Mouse (Mus musculus) intestine, embryonic 15.5 days (tissue): Measurements from ENCODE around the gene Mb21d2. TPM values are rescaled to one million over a fixed set of nuclear protein-coding genes. Genes with fewer than 3 reads are reported as not detected.

Experiments
- ATAC-seq: fragments of 200-750 bp; cut with Nextera tagmentation; 2 replicates; pipeline ENCODE4 v1.8.0; 2017; ENCODE audit warnings: moderate TSS enrichment, moderate library complexity
- H3K27ac ChIP-seq: fragments of 300-500 bp; sonication (generic); 2 replicates; pipeline ENCODE4 v1.5.1; 2015; ENCODE audit warnings: mild to moderate bottlenecking, inconsistent platforms
- H3K27me3 ChIP-seq: fragments of 300-500 bp; sonication (generic); replicated peaks from 2 replicates; pipeline ENCODE4 v1.6.1; 2015; ENCODE audit warnings: inconsistent platforms
- H3K36me3 ChIP-seq: fragments of 300-500 bp; sonication (generic); 2 replicates; pipeline ENCODE4 v1.6.1; 2015; ENCODE audit warnings: inconsistent platforms
- H3K4me1 ChIP-seq: fragments of 300-500 bp; sonication (generic); replicated peaks from 2 replicates; pipeline ENCODE4 v1.6.1; 2015; ENCODE audit warnings: inconsistent platforms
- H3K4me2 ChIP-seq: fragments of 300-500 bp; sonication (generic); replicated peaks from 2 replicates; pipeline ENCODE4 v1.6.1; 2015; ENCODE audit warnings: mild to moderate bottlenecking, inconsistent platforms
- H3K4me3 ChIP-seq: fragments of 300-500 bp; sonication (generic); replicated peaks from 2 replicates; pipeline ENCODE4 v1.5.1; 2015; ENCODE audit warnings: inconsistent platforms
- H3K9ac ChIP-seq: fragments of 300-500 bp; sonication (generic); 2 replicates; pipeline ENCODE4 v1.6.1; 2015; ENCODE audit warnings: inconsistent platforms
- H3K9me3 ChIP-seq: fragments of 300-500 bp; sonication (generic); 2 replicates; pipeline ENCODE4 v1.6.1; 2016; ENCODE audit warnings: inconsistent platforms
- WGBS: fragments of 180-500 bp; shearing (Covaris S2); methylation state at CpG from one replicate; pipeline ENCODE4 v1.1.7; 2015; 5-methylcytosine and 5-hydroxymethylcytosine counted together
- polyA plus RNA-seq: library from polyadenylated mRNA; unstranded; fragments of >200 nt; fragmentation: Nextera tagmentation; extraction: Ambion mirVana; gene quantifications from 2 replicates; pipeline ENCODE4 v1.2.1, GENCODE M21; 2015

Mb21d2 gene
- polyA plus RNA-seq, 1 experiment from 2014 or later, result 9.1 TPM

DNA sequence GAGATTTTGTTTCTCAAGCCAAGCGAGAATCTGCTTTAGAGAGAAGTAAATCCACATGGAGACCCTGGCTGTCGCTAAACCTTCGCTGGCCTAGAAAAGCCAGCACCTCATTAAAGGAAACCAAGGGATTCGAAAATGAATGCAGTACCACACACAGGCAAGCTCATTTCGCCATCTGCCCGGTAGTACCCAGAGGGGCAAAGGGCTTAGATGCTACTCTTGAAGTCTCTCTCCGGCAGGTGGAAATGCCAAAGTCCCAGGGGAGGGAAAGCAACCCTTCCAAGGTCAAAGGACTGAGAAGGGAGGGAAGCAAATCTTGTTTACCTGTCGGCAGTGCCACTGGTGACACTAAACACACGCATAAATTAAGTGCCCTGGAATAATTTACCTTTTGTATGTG is 2.1 kb downstream of the Mb21d2 start:
- H3K9ac ChIP-seq, result no peak overlapping the region
- no peaks in the 10 kb centered on the region for H3K9me3 ChIP-seq
- no peaks in the 10 kb centered on the region for H3K36me3 ChIP-seq
- no peak overlapping the region for H3K27ac ChIP-seq
- H3K27me3 ChIP-seq, result no peaks in the 10 kb centered on the region
- peak overlapping the region; percentile 89; the same call in 1 of the 2 replicates for H3K4me3 ChIP-seq
- H3K4me1 ChIP-seq, result peaks cover 10% of the 10 kb centered on the region
- peak overlapping the region; percentile 80; the same call in 1 of the 2 replicates for H3K4me2 ChIP-seq
- ATAC-seq, result no peak
- WGBS, result 61% methylated on average over 9 of the region's 9 CpGs

DNA sequence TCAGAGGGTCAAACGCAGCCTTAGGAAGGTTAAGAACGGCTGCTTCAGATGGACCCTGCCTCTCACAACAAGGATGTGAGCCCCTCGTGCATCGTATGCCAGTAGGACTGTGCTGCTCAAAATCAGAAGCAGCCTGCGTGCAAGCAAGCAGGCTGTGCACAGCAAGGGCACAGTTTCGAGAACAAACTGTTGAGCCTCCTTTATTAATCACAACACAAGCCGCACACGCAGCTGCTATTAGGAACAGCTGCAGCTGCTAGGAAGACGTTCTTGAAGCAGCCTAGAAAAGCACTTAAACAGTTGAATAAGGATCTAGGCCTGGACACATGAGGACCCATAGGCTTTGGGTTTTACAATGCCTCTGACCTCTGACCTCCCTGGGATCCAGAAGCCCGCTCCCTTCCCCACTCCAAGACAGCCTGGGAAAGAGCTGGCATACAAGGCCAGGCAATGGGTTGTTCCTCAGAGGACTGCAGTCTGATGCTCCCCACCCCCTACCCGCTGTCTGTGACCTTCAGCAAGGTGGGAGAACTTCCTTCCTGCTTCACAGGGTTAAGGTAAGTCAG is 10.1 kb downstream of the Mb21d2 start:
- peaks cover 6% of the 10 kb centered on the region; the same call in 1 of the 2 replicates for H3K4me1 ChIP-seq
- no peaks in the 10 kb centered on the region for H3K27me3 ChIP-seq
- H3K4me2 ChIP-seq, result no peak overlapping the region
- WGBS, result 47% methylated on average over 11 of the region's 11 CpGs
- H3K9ac ChIP-seq, result no peak overlapping the region
- no peak overlapping the region for H3K27ac ChIP-seq
- no peaks in the 10 kb centered on the region for H3K36me3 ChIP-seq
- no peaks in the 10 kb centered on the region for H3K9me3 ChIP-seq
- peak; percentile 31 for ATAC-seq
- H3K4me3 ChIP-seq, result no peak overlapping the region

DNA sequence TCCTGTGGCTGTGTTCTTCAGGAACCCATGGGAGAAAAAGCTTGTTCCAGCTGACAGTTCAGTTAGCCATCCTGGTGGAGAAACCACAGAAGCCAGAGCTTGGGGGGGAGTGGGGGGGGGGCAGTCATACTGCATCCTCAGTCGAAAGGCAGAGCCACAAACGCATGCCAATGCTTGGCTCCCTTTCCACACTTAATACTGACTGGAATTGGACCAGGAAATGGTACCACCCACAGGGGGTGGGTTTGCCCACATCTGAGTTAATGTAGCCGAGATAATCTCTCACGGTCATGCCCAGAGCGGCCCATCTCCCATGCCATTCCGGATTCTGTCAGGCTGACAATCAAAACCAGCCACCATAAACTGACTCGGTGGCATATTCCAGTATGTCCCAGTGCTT is 14.1 kb downstream of the Mb21d2 start:
- no peaks in the 10 kb centered on the region for H3K9me3 ChIP-seq
- WGBS, result 80% methylated on average over 7 of the region's 7 CpGs
- no peak overlapping the region for H3K27ac ChIP-seq
- no peaks in the 10 kb centered on the region for H3K27me3 ChIP-seq
- no peak overlapping the region for H3K4me3 ChIP-seq
- peaks cover 6% of the 10 kb centered on the region; the same call in 1 of the 2 replicates for H3K4me1 ChIP-seq
- no peak overlapping the region for H3K9ac ChIP-seq
- no peaks in the 10 kb centered on the region for H3K36me3 ChIP-seq
- H3K4me2 ChIP-seq, result no peak overlapping the region
- no peak for ATAC-seq

DNA sequence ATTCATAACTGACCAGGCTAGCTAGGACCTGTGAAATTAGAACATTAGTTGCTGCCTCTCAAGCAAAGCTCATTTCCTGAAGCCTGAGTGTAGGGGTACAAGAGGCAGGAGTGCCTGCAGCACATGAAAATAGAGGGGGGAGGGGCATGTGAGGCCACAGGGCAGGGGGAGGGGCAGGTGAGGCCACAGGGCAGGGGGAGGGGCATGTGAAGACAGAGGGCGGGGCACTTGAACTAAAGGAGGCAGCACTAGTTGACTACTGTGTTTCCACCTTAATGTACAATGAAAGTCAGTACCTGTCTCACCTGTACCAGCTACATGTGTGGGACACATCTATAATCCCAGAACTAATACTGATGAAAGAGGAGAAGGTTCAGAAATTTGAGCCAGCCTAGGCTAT is 14.8 kb downstream of the Mb21d2 start:
- Histone ChIP-seq H3K9ac (no peak overlapping the region), H3K4me3 (no peak overlapping the region), H3K4me2 (no peak overlapping the region), H3K36me3 (no peaks in the 10 kb centered on the region), H3K9me3 (no peaks in the 10 kb centered on the region), H3K27me3 (no peaks in the 10 kb centered on the region), H3K4me1 (peaks cover 6% of the 10 kb centered on the region; the same call in 1 of the 2 replicates), H3K27ac (no peak overlapping the region)
- ATAC-seq, result 0 out of 2 replicates have a peak, but pooled peaks have one; percentile 30
- WGBS, result 74% methylated on average over 1 of the region's 1 CpGs

DNA sequence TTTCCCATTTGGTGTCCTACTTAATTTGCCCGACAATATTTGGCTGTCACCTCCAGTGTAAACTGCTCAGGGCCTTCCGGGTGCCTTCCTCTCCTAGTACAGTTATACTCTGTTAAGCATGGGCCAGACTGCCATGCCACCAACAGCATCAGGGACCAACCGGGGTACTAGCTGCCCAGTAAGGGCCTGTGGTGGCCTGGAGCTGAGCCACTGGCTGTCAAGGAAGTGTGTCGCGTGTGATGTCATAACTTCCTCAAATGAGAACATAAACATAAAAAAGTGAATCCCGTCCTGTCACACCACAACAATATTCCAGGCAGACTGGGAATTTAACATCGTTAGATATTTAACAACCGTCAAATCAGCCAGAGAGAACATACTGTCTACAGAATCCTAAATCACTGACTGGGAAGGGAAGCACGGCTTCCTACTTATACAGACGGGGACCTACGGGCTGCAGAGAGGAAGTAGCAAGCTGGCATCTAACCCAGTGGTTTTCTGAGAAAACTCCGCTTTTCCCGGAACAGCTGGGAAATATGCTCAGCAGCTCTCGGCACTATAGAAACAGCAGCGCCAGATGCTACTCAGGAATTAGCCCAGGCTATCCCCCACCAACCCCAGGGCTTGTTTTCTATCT is 17.9 kb downstream of the Mb21d2 start:
- Histone ChIP-seq H3K27me3 (no peaks in the 10 kb centered on the region), H3K4me2 (no peak overlapping the region), H3K36me3 (no peaks in the 10 kb centered on the region), H3K4me1 (peaks cover under 1% of the 10 kb centered on the region; the same call in 1 of the 2 replicates), H3K9me3 (no peaks in the 10 kb centered on the region), H3K9ac (no peak overlapping the region), H3K4me3 (no peak overlapping the region), H3K27ac (no peak overlapping the region)
- 69% methylated on average over 15 of the region's 15 CpGs for WGBS
- ATAC-seq, result no peak

DNA sequence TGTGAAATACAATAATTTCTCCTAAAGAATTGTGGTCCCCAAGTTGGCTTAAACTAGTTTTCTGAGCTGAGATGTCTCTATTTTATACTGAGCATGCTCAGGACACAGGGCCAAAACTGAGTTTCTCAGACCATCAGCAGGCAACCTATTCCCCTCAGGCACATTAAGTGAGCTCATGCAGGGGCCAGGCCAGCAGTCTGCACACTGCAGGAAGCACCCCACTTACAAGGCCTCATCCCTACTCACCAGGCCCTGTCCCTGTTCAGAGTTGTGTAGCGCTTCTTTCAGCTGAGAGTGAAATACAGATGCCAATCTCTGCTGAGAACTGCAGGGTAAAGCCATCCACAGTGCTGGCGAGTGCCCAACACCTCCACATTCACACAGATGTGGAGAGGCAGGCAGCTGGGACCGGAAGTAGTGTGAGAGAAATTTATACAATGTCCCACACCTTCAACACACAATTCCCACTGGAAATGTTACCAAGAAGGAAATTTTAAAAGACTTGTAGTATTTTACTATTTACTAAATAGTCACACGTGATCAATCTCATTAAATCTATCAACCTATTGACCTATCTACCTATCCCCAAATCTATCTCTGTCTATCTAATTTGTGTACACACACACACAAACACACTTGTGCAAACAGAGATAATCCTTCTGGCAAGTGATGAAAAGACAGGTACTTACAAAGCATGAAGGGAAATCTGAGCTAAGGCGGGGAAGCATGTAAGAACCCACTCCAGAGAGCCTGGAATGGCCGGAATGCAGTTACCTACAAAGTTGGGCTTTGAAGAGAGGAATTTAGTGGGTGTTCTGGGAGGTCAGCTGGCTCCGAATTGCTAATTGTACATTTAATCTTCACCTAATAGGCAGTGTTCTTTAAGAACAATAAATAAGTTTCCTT is 22.9 kb downstream of the Mb21d2 start:
- Histone ChIP-seq H3K27ac (peak overlapping the region; percentile 73), H3K4me2 (no peak overlapping the region), H3K4me3 (no peak overlapping the region), H3K36me3 (no peaks in the 10 kb centered on the region), H3K27me3 (no peaks in the 10 kb centered on the region), H3K4me1 (peaks cover 5% of the 10 kb centered on the region; the same call in 1 of the 2 replicates), H3K9me3 (no peaks in the 10 kb centered on the region), H3K9ac (no peak overlapping the region)
- peak; percentile 19; the same call in 1 of the 2 replicates for ATAC-seq
- 58% methylated on average over 7 of the region's 7 CpGs for WGBS

DNA sequence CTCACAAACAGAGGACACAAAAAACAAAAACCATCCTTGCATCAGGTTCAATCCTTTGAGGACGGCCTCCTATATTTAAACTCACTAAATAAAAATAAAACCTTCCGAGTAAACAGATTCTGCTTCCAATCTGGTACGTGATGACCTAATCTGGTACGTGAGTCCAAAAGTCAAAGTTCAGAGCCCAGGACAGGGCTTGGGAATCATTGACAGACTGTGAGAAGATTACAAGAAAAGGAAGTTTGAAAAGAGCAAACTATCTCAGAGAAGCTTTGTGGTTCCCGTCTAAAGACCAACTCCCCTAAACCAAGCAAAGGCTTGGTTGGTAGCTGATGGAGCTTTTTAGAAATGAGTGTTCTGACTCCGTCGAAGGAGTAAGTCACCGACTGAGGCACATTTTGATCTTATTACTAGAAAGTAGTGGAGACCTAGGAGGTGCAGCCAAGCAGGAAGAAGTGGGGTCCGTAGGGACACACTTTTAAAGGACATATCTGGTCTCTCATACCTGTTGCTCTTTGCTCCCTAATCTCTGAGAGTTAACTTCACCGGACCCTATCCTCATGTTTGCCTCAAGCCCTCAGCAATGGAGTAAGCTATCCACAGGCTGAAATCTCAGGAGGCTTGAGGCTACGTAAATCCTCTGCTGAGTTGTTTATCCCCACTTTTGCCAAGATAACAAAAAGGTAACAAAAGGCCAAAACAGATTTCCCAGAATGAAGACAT is 23.7 kb downstream of the Mb21d2 start:
- no peaks in the 10 kb centered on the region for H3K27me3 ChIP-seq
- no peaks in the 10 kb centered on the region for H3K36me3 ChIP-seq
- ATAC-seq, result peak; percentile 88
- no peak overlapping the region for H3K4me3 ChIP-seq
- 57% methylated on average over 11 of the region's 11 CpGs for WGBS
- no peaks in the 10 kb centered on the region for H3K9me3 ChIP-seq
- no peak overlapping the region for H3K9ac ChIP-seq
- H3K4me2 ChIP-seq, result peak overlapping the region; percentile 19; the same call in 1 of the 2 replicates
- peaks cover 5% of the 10 kb centered on the region; the same call in 1 of the 2 replicates for H3K4me1 ChIP-seq
- peak overlapping the region; percentile 72; the same call in 1 of the 2 replicates for H3K27ac ChIP-seq

DNA sequence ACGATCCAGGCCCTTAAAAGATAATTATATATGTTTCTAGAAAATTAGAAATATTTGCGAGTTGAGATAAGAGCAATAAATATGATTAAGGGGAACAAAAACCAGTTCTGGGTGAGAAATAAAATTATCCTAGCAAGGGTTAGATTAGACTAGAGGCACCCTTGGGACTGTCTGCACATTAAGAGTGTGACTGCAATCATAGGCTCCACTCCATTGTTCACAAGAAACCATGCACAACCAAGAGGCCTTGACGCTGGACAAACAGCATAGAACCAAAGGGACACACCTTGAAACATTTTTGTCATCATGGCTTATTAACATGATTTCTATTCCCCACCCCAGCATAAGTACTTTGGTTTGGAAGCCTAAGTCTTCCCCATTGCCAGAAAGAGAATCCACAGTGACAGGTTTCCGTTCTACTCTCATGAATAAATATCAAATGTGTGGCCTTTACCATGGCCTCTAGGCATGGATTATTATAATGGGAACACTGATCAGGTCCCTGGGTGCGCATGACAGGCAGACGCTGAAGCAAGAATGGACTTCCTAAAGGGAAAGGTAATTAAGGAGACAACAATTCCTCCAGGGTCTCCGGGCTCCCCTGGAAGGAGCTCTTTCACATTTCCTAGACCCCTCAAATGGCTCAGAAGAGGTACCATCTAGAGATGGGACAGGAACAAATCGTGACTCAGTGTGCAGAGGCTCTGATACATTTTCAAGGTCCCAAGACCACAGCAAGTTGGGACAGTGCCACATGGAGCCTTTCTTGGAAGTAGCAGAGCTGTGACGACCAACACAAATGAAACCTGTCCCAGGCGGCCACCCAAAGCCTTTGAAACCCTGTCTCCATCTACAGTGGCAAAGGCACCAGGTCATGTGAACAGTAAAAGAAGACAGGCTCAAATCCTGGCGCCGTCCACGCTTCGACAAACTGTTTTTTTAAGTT is 26.6 kb downstream of the Mb21d2 start:
- H3K4me3 ChIP-seq, result no peak overlapping the region
- no peak overlapping the region for H3K9ac ChIP-seq
- 84% methylated on average over 14 of the region's 14 CpGs for WGBS
- H3K36me3 ChIP-seq, result no peaks in the 10 kb centered on the region
- H3K9me3 ChIP-seq, result no peaks in the 10 kb centered on the region
- H3K27me3 ChIP-seq, result no peaks in the 10 kb centered on the region
- no peak overlapping the region for H3K27ac ChIP-seq
- H3K4me2 ChIP-seq, result no peak overlapping the region
- H3K4me1 ChIP-seq, result peaks cover 17% of the 10 kb centered on the region; the same call in 1 of the 2 replicates
- ATAC-seq, result no peak

DNA sequence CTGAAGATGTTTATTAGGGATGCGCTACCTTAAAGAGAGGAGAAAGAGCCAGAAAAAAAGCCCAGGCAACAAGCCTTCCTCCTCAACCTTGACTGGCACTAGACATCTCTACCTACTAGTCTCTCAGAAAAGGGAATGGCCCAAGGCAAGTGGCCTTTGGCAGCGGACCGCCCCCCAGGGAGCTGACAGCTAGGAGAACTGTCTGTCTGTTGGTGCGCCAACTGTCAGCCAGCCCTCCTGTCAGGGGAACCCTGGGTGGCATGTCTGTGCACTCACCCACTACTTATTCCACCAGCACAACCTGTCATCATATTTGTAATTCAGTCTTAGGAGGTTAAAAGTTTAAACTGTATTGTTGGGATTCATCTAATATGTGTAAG is 30.3 kb downstream of the Mb21d2 start:
- WGBS, result 71% methylated on average over 4 of the region's 4 CpGs
- Histone ChIP-seq H3K27ac (no peak overlapping the region), H3K9ac (no peak overlapping the region), H3K9me3 (no peaks in the 10 kb centered on the region), H3K36me3 (no peaks in the 10 kb centered on the region), H3K4me3 (no peak overlapping the region), H3K4me1 (0 out of 2 replicates have a peak, but pooled peaks cover 11% of the 10 kb centered on the region), H3K27me3 (no peaks in the 10 kb centered on the region), H3K4me2 (no peak overlapping the region)
- ATAC-seq, result no peak

DNA sequence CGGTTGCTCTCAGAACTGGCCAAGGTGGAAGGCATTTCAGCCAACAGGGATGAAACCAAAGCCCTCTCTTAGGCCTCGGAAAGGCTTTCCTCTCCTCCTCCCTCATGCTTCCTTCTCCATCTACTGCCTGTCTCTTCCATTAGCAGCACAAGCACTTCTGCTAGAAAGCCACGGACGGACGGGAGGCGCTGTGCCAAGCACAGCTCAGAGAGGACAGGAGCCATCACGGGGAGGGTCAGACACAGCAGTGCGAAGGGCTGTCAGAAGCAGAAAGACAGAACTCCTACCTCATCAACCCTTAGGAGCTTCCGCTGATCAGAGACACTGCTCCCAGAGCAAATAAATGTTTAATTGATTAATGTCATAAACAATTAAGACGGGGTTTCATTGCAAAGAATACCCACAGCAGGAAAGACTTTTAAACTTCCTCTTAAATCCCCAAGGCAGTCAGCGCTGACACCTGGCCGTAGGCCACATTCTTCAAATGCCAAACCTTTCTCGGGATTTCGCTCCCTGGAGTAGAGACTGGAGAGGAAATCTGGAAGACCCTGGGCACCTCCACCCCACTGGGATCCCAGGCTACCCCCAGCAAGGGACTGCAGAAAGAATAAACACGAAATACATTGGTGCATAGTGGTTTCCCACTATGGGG is 30.8 kb downstream of the Mb21d2 start:
- ATAC-seq, result peak; percentile 38; the same call in 1 of the 2 replicates
- no peak overlapping the region for H3K4me2 ChIP-seq
- H3K27ac ChIP-seq, result no peak overlapping the region
- H3K4me3 ChIP-seq, result no peak overlapping the region
- H3K27me3 ChIP-seq, result no peaks in the 10 kb centered on the region
- H3K4me1 ChIP-seq, result 0 out of 2 replicates have a peak, but pooled peaks cover 14% of the 10 kb centered on the region
- H3K36me3 ChIP-seq, result no peaks in the 10 kb centered on the region
- WGBS, result 25% methylated on average over 15 of the region's 15 CpGs
- H3K9me3 ChIP-seq, result no peaks in the 10 kb centered on the region
- no peak overlapping the region for H3K9ac ChIP-seq
